Mouse (Mus musculus): ENCODE data around the gene Atp2a2.
"Not testable (repeated sequence)": the region's sequence is repeated elsewhere in the genome, so short reads cannot be mapped to it uniquely, and the experiment has no call there.

Gene Atp2a2

GRCm38 (mm10) chr5:122498046-122498445 lies 4.0 kb downstream of the Atp2a2 start:
- DNase-seq (ENCODE audit: low read depth, low spot score): no peak

GRCm38 (mm10) chr5:122496990-122497389 lies 5.0 kb downstream of the Atp2a2 start:
- DNase-seq (ENCODE audit: low read depth, low spot score): no peak

GRCm38 (mm10) chr5:122494449-122494848 lies 7.6 kb downstream of the Atp2a2 start:
- no peak for DNase-seq (ENCODE audit: low read depth, low spot score)

- DNase-seq (ENCODE audit: low read depth, low spot score): no peak
These were observed 9.0 kb downstream of the Atp2a2 start for GRCm38 (mm10) chr5:122493035-122493434.

GRCm38 (mm10) chr5:122491385-122491784 lies 10.6 kb downstream of the Atp2a2 start:
- DNase-seq (ENCODE audit: low read depth, low spot score): no peak

- no peak for DNase-seq (ENCODE audit: low read depth, low spot score)
These were observed 11.9 kb downstream of the Atp2a2 start for GRCm38 (mm10) chr5:122490148-122490547.

- DNase-seq (ENCODE audit: low read depth, low spot score): no peak
These were observed 14.2 kb downstream of the Atp2a2 start for GRCm38 (mm10) chr5:122487825-122488224.

- DNase-seq (ENCODE audit: low read depth, low spot score): not testable (repeated sequence)
These were observed 15.8 kb downstream of the Atp2a2 start for GRCm38 (mm10) chr5:122486243-122486642.

- DNase-seq (ENCODE audit: low read depth, low spot score): no peak
These were observed 19.2 kb downstream of the Atp2a2 start for GRCm38 (mm10) chr5:122482733-122483391.

- no peak for DNase-seq (ENCODE audit: low read depth, low spot score)
These were observed 20.2 kb downstream of the Atp2a2 start for GRCm38 (mm10) chr5:122481844-122482243.

- DNase-seq (ENCODE audit: low read depth, low spot score): no peak
These were observed 22.9 kb downstream of the Atp2a2 start for GRCm38 (mm10) chr5:122479131-122479530.

- no peak for DNase-seq (ENCODE audit: low read depth, low spot score)
These were observed 24.5 kb downstream of the Atp2a2 start for GRCm38 (mm10) chr5:122477492-122477891.

GRCm38 (mm10) chr5:122476078-122476477 lies 25.9 kb downstream of the Atp2a2 start:
- DNase-seq (ENCODE audit: low read depth, low spot score): no peak

- no peak for DNase-seq (ENCODE audit: low read depth, low spot score)
These were observed 27.2 kb downstream of the Atp2a2 start for GRCm38 (mm10) chr5:122474643-122475363.

- DNase-seq (ENCODE audit: low read depth, low spot score): no peak
These were observed 30.4 kb downstream of the Atp2a2 start for GRCm38 (mm10) chr5:122471658-122472057.

GRCm38 (mm10) chr5:122461431-122461830 lies 40.6 kb downstream of the Atp2a2 start:
- no peak for DNase-seq (ENCODE audit: low read depth, low spot score)

- DNase-seq (ENCODE audit: low read depth, low spot score): no peak
These were observed 41.4 kb downstream of the Atp2a2 start for GRCm38 (mm10) chr5:122460656-122461055.

GRCm38 (mm10) chr5:122459335-122459734 lies 42.7 kb downstream of the Atp2a2 start:
- no peak for DNase-seq (ENCODE audit: low read depth, low spot score)

- DNase-seq (ENCODE audit: low read depth, low spot score): no peak
These were observed 44.0 kb downstream of the Atp2a2 start for GRCm38 (mm10) chr5:122458066-122458465.

- DNase-seq (ENCODE audit: low read depth, low spot score): not testable (repeated sequence)
These were observed 45.0 kb downstream of the Atp2a2 start for GRCm38 (mm10) chr5:122457054-122457453.

- DNase-seq (ENCODE audit: low read depth, low spot score): no peak
These were observed 46.4 kb downstream of the Atp2a2 start for GRCm38 (mm10) chr5:122455584-122455983.

- DNase-seq (ENCODE audit: low read depth, low spot score): no peak
These were observed 47.1 kb downstream of the Atp2a2 start for GRCm38 (mm10) chr5:122454883-122455282.

GRCm38 (mm10) chr5:122454442-122454841 lies 47.6 kb downstream of the Atp2a2 start:
- no peak for DNase-seq (ENCODE audit: low read depth, low spot score)
